ENCODE assay signal across 11 mouse cellular contexts in genomic region chr8:120381865-120382264, GRCm38 (mm10).
DNase-seq lines count a peak whose midpoint lies in the region; ATAC-seq and TF ChIP-seq lines count a peak whose summit lies in the region.
"Had no signal": no experiment of that assay in that cellular context is flagged by ENCODE, and none has a peak within 500 bp of the region (broad histone marks: within the 10 kb centered on the region; RNA-seq: fewer than 3 reads in every experiment).

No protein-coding gene starts in this region.

- no peaks in the 10 kb centered on the region for H3K27me3 ChIP-seq in lung, embryonic 16.5 days (ENCODE audit: control insufficient read depth, insufficient read depth, low read depth, low read length)
- H3K27me3 ChIP-seq in midbrain, embryonic 11.5 days (ENCODE audit: control insufficient read depth, insufficient read depth, low read length): no peaks in the 10 kb centered on the region

- H3K4me1 ChIP-seq in lung, embryonic 16.5 days (replicated peaks; ENCODE audit: control insufficient read depth, insufficient read depth, low read length): peaks cover 48% of the 10 kb centered on the region
- H3K4me1 ChIP-seq in lung, adult 2 months (ENCODE audit: control insufficient read depth, insufficient read depth, low read length): peaks cover 24% of the 10 kb centered on the region
- H3K4me1 ChIP-seq in midbrain, embryonic 11.5 days (ENCODE audit: control insufficient read depth, insufficient read depth, low read length): peaks cover 47% of the 10 kb centered on the region

- 58% methylated on average over 4 of the region's 4 CpGs for WGBS in lung, embryonic 16.5 days
- WGBS in lung, adult 2 months: 58% methylated on average over 4 of the region's 4 CpGs
- 20% methylated on average over 4 of the region's 4 CpGs for WGBS in midbrain, embryonic 11.5 days

- no peak for TF ChIP-seq POLR2A in lung, adult 2 months (IDR thresholded peaks at IDR 0.05; ENCODE audit: borderline replicate concordance, extremely low read depth, low read depth, low read length)

- no peak overlapping the region for H3K4me3 ChIP-seq in lung, embryonic 16.5 days (ENCODE audit: low read length)
- no peak overlapping the region for H3K4me3 ChIP-seq in lung, adult 2 months (replicated peaks; ENCODE audit: extremely low read depth, low read depth, low read length)
- H3K4me3 ChIP-seq in midbrain, embryonic 11.5 days (ENCODE audit: low read depth, low read length): no peak overlapping the region

- no peak for TF ChIP-seq CTCF in lung, adult 2 months (IDR thresholded peaks at IDR 0.05; ENCODE audit: insufficient read depth, low read length)

- peak; percentile 66 to 67 for DNase-seq in cerebellum, postnatal 10 days
- DNase-seq in cerebellum, adult 9-10 months: no peak
- no peak for DNase-seq in lung, adult 2 months
- no peak for DNase-seq in midbrain, embryonic 11.5 days (ENCODE audit: low spot score, missing footprints)
- DNase-seq in right cerebral cortex, postnatal 25 days: no peak
- DNase-seq in adrenal gland, postnatal 36 days: no peak
- DNase-seq: B cell, adult 2 months; spleen, adult 18-20 months had no signal

- no peaks in the 10 kb centered on the region for H3K36me3 ChIP-seq in lung, embryonic 16.5 days (ENCODE audit: control insufficient read depth, insufficient read depth, low read length)
- no peaks in the 10 kb centered on the region for H3K36me3 ChIP-seq in midbrain, embryonic 11.5 days (ENCODE audit: control insufficient read depth, insufficient read depth, low read length)

- ATAC-seq in lung, embryonic 16.5 days (ENCODE audit: low read depth): no peak
- ATAC-seq in midbrain, embryonic 11.5 days (ENCODE audit: low FRiP score): peak; percentile 13; the same call in 1 of the 2 replicates
- ATAC-seq in granulocyte monocyte progenitor cell, adult 5-6 weeks (replicated peaks; ENCODE audit: poor library complexity, severe bottlenecking): no peak

- H3K9me3 ChIP-seq in lung, embryonic 16.5 days (ENCODE audit: control insufficient read depth, low read length): no peaks in the 10 kb centered on the region
- no peaks in the 10 kb centered on the region for H3K9me3 ChIP-seq in midbrain, embryonic 11.5 days (ENCODE audit: control insufficient read depth, low read length)

- H3K9ac ChIP-seq in lung, embryonic 16.5 days (ENCODE audit: low read length): no peak overlapping the region
- H3K9ac ChIP-seq in midbrain, embryonic 11.5 days (ENCODE audit: low read length): no peak overlapping the region; the same call in 1 of the 2 replicates
- H3K9ac ChIP-seq: liver, embryonic 14.5 days had no signal

- peak overlapping the region; percentile 89 for H3K27ac ChIP-seq in lung, embryonic 16.5 days (ENCODE audit: low read length)
- peak overlapping the region; percentile 35; the same call in 1 of the 2 replicates for H3K27ac ChIP-seq in midbrain, embryonic 11.5 days (ENCODE audit: low read depth, low read length)
- H3K27ac ChIP-seq: liver, embryonic 14.5 days had no signal

- no peak overlapping the region for H3K4me2 ChIP-seq in lung, embryonic 16.5 days (ENCODE audit: low read depth, low read length)
- H3K4me2 ChIP-seq in midbrain, embryonic 11.5 days: no peak overlapping the region

Comparison
In these comparisons a context has a peak if more than half of its experiments do, and no peak if none do; other contexts are left out.
1. DNase-seq: peak in cerebellum, postnatal 10 days (2 of 2); none in cerebellum, adult 9-10 months (single experiment), lung, adult 2 months (single experiment), midbrain, embryonic 11.5 days (single experiment), right cerebral cortex, postnatal 25 days (single experiment) and adrenal gland, postnatal 36 days (0 of 2).